Mouse (Mus musculus) heart, embryonic 14.5 days (tissue): ENCODE results near the gene Pvalb. TPM values are rescaled to one million over a fixed set of nuclear protein-coding genes. Genes with fewer than 3 reads are reported as not detected.

Source experiments
- ATAC-seq: fragments of 200-750 bp; cut with Nextera tagmentation; 2 replicates; pipeline ENCODE4 v1.8.0; 2017; ENCODE audit warnings: low read depth, moderate TSS enrichment; ENCODE audit not compliant: insufficient number of reproducible peaks, insufficient read depth, low FRiP score
- H3K27ac ChIP-seq, 2 experiments: fragments of 200-500 bp in 1 of 2; fragments of 300-500 bp in 1 of 2; sonication (generic) in 1 of 2; replicated peaks in 1 of 2; 2 replicates each; pipeline ENCODE4 v1.5.1; 2012 to 2014; ENCODE audit warnings: low read depth in 2 of 2, low read length in 2 of 2, control low read depth in 1 of 2, mild to moderate bottlenecking in 1 of 2, mixed read lengths in 1 of 2; ENCODE audit not compliant: control insufficient read depth in 1 of 2, insufficient read depth in 1 of 2
- H3K27me3 ChIP-seq: fragments of 300-500 bp; sonication (generic); 2 replicates; pipeline ENCODE4 v1.6.1; 2014; ENCODE audit warnings: mild to moderate bottlenecking, low read length, control low read depth; ENCODE audit not compliant: control insufficient read depth, insufficient read depth
- H3K36me3 ChIP-seq: fragments of 300-500 bp; sonication (generic); 2 replicates; pipeline ENCODE4 v1.6.1; 2014; ENCODE audit warnings: mild to moderate bottlenecking, control low read depth, low read length, mixed read lengths; ENCODE audit not compliant: control insufficient read depth, insufficient read depth
- H3K4me1 ChIP-seq, 2 experiments: fragments of 200-500 bp in 1 of 2; fragments of 300-500 bp in 1 of 2; sonication (generic) in 1 of 2; 2 replicates each; pipeline ENCODE4 v1.6.1; 2012 to 2014; ENCODE audit warnings: low read length in 2 of 2, control low read depth in 1 of 2, mixed read lengths in 1 of 2; ENCODE audit not compliant: control insufficient read depth in 2 of 2, insufficient read depth in 2 of 2
- H3K4me2 ChIP-seq: fragments of 300-500 bp; sonication (generic); 2 replicates; pipeline ENCODE4 v1.6.1; 2014; ENCODE audit warnings: mild to moderate bottlenecking, low read length
- H3K4me3 ChIP-seq, 2 experiments: fragments of 200-500 bp in 1 of 2; fragments of 300-500 bp in 1 of 2; sonication (generic) in 1 of 2; 2 replicates each; pipeline ENCODE4 v1.5.1; 2012 to 2014; ENCODE audit warnings: low read length in 2 of 2, mild to moderate bottlenecking in 2 of 2, control low read depth in 1 of 2, low read depth in 1 of 2, moderate library complexity in 1 of 2; ENCODE audit not compliant: control insufficient read depth in 1 of 2, insufficient read depth in 1 of 2
- H3K9ac ChIP-seq: fragments of 300-500 bp; sonication (generic); 2 replicates; pipeline ENCODE4 v1.6.1; 2014; ENCODE audit warnings: mild to moderate bottlenecking, low read length
- H3K9me3 ChIP-seq: fragments of 300-500 bp; sonication (generic); 2 replicates; pipeline ENCODE4 v1.6.1; 2016; ENCODE audit warnings: low read length, control low read depth; ENCODE audit not compliant: control insufficient read depth
- WGBS: fragments of 180-500 bp; shearing (Covaris S2); extraction: QIAGEN DNeasy Blood & Tissue Kit; methylation state at CpG from one replicate; pipeline ENCODE4 v1.1.7; 2014; 5-methylcytosine and 5-hydroxymethylcytosine counted together
- polyA plus RNA-seq: library from polyadenylated mRNA; unstranded; fragments of >200 nt; fragmentation: Nextera tagmentation; extraction: Ambion mirVana; gene quantifications from 2 replicates; pipeline ENCODE4 v1.2.1, GENCODE M21; 2014

Pvalb gene
- polyA plus RNA-seq, 1 experiment from 2014 or later: 1.7 TPM

- no peak overlapping the region for H3K4me3 ChIP-seq
- H3K4me1 ChIP-seq: no peaks in the 10 kb centered on the region
- no peaks in the 10 kb centered on the region for H3K36me3 ChIP-seq
- H3K9me3 ChIP-seq: no peaks in the 10 kb centered on the region
- WGBS: 58% methylated on average over 11 of the region's 11 CpGs
- H3K4me2 ChIP-seq: no peak overlapping the region
- no peak overlapping the region for H3K9ac ChIP-seq
- no peak for ATAC-seq
- no peak overlapping the region for H3K27ac ChIP-seq
- H3K27me3 ChIP-seq: peaks cover 7% of the 10 kb centered on the region
Observed at GRCm38 (mm10) chr15:78153045-78153775, 53.0 kb downstream of the Pvalb start.

- Histone ChIP-seq H3K4me3 (no peak overlapping the region), H3K9ac (no peak overlapping the region), H3K27ac (no peak overlapping the region), H3K36me3 (no peaks in the 10 kb centered on the region), H3K4me1 (no peaks in the 10 kb centered on the region), H3K9me3 (no peaks in the 10 kb centered on the region), H3K27me3 (0 out of 2 replicates have a peak, but pooled peaks cover 3% of the 10 kb centered on the region), H3K4me2 (no peak overlapping the region)
- WGBS: 64% methylated on average over 7 of the region's 7 CpGs
- ATAC-seq: no peak
Observed at GRCm38 (mm10) chr15:78148565-78148964, 57.6 kb downstream of the Pvalb start.

Other genes with a start within 250 kb of the Pvalb start
- 0.55 TPM in 2 replicates for gene Foxred2, start 249.7 kb downstream of the Pvalb start, polyA plus RNA-seq
- 121 and 135 TPM in 2 replicates for gene Eif3d, start 235.6 kb downstream of the Pvalb start, polyA plus RNA-seq
- gene Cacng2, start 86.4 kb downstream of the Pvalb start, polyA plus RNA-seq: not detected in 2 replicates
- 44.7 and 48.7 TPM in 2 replicates for gene Ift27, start 32.3 kb downstream of the Pvalb start, polyA plus RNA-seq
- gene Ncf4, start 38.4 kb upstream of the Pvalb start, polyA plus RNA-seq: 2.2 and 3.3 TPM in 2 replicates
- 0.18 and 0.19 TPM in 2 replicates for gene Csf2rb2, start 99.3 kb upstream of the Pvalb start, polyA plus RNA-seq
- 0.99 and 1.00 TPM in 2 replicates for gene Csf2rb, start 119.4 kb upstream of the Pvalb start, polyA plus RNA-seq
- gene Tex33, start 189.5 kb upstream of the Pvalb start, polyA plus RNA-seq: not detected in 2 replicates
- gene Tst, start 199.5 kb upstream of the Pvalb start, polyA plus RNA-seq: 18.2 and 18.9 TPM in 2 replicates
- gene Mpst, start 200.0 kb upstream of the Pvalb start, polyA plus RNA-seq: 1.9 and 2.2 TPM in 2 replicates
- 21.2 and 22.0 TPM in 2 replicates for gene Kctd17, start 222.2 kb upstream of the Pvalb start, polyA plus RNA-seq